In the genomic region with DNA sequence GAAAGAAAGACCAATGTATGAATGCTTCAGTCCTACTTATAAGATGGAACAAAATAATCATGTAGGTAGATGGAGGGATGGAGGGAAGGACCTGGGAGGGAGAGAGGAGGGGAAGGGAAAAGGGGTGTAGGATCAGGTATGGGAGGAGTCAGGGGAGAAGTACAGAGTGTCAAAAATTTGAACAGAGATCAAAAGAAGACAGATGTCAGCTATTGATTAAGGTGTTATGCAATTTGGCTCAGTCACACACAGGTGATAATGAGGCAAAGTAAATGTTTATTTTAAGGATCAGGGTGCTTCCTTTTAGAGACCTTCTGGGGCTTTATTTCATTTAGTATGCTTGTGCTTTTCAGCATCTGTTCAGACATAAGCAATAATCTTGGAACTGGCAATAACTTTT, we compare ENCODE assay signal across 24 mouse cellular contexts. TPM values are rescaled to one million over a fixed set of nuclear protein-coding genes. Genes with fewer than 3 reads are reported as not detected.
"Had no signal": no experiment of that assay in that cellular context is flagged by ENCODE, and none has a peak within 500 bp of the region (broad histone marks: within the 10 kb centered on the region; RNA-seq: fewer than 3 reads in every experiment).

No protein-coding gene starts in this region.

- H3K9ac ChIP-seq: neural tube, embryonic 13.5 days; neural tube, embryonic 15.5 days; stomach, embryonic 15.5 days had no signal

- H3K36me3 ChIP-seq: neural tube, embryonic 13.5 days; neural tube, embryonic 15.5 days; stomach, embryonic 15.5 days had no signal

- H3K4me1 ChIP-seq: neural tube, embryonic 13.5 days; neural tube, embryonic 15.5 days; stomach, embryonic 15.5 days had no signal

- H3K9me3 ChIP-seq: stomach, embryonic 15.5 days had no signal

- H3K27ac ChIP-seq: neural tube, embryonic 13.5 days; neural tube, embryonic 15.5 days; stomach, embryonic 15.5 days; stomach, postnatal 0 days had no signal

- H3K4me2 ChIP-seq: neural tube, embryonic 13.5 days; neural tube, embryonic 15.5 days; stomach, embryonic 15.5 days had no signal

- DNase-seq: retina, postnatal 1 day; right cerebral cortex, adult 18-20 months; right cerebral cortex, postnatal 14 days; right cerebral cortex, postnatal 25 days; right cerebral cortex, postnatal 4 days; spleen, adult 18-20 months; thymus, adult 18-20 months; thymus, adult 2 months; thymus, postnatal 14 days; thymus, postnatal 25 days; thymus, postnatal 36 days; thymus, postnatal 4 days had no signal

- H3K4me3 ChIP-seq: neural tube, embryonic 13.5 days; neural tube, embryonic 15.5 days; stomach, embryonic 15.5 days had no signal

- H3K27me3 ChIP-seq: neural tube, embryonic 13.5 days; neural tube, embryonic 15.5 days; stomach, embryonic 15.5 days had no signal

RNA-seq across cellular contexts. Expression of a gene that starts 50.1 kb away (rescaled TPM):
- total RNA-seq: neutrophil, adult 5-6 weeks had no signal
- polyA plus RNA-seq: neural tube, embryonic 13.5 days; neural tube, embryonic 14.5 days; neural tube, embryonic 15.5 days; small intestine, adult 2 months; spleen, adult 2 months; stomach, embryonic 14.5 days; stomach, postnatal 0 days; testis, adult 2 months; thymus, adult 2 months; thymus, postnatal 0 days; urinary bladder, adult 2 months had no signal
